Mouse (Mus musculus) forebrain, embryonic 14.5 days (tissue): ENCODE results near the gene Pax5. TPM values are rescaled to one million over a fixed set of nuclear protein-coding genes. Genes with fewer than 3 reads are reported as not detected.

Experiments
- ATAC-seq: fragments of 200-750 bp; cut with Nextera tagmentation; 2 replicates; pipeline ENCODE4 v1.8.0; 2017; ENCODE audit warnings: mild to moderate bottlenecking, moderate library complexity
- DNase-seq: peaks from one replicate; pipeline ENCODE4 v3.0.0-alpha.2; 2015; ENCODE audit warnings: low spot score
- H3K27ac ChIP-seq: fragments of 300-500 bp; sonication (generic); 2 replicates; pipeline ENCODE4 v1.5.1; 2014; ENCODE audit warnings: low read depth, mild to moderate bottlenecking, control low read depth, low read length, moderate library complexity
- H3K27me3 ChIP-seq: fragments of 300-500 bp; sonication (generic); replicated peaks from 2 replicates; pipeline ENCODE4 v1.6.1; 2014; ENCODE audit warnings: low read length, control low read depth, mixed read lengths; ENCODE audit not compliant: control insufficient read depth, insufficient read depth
- H3K36me3 ChIP-seq: fragments of 300-500 bp; sonication (generic); 2 replicates; pipeline ENCODE4 v1.6.1; 2014; ENCODE audit warnings: low read length, control low read depth; ENCODE audit not compliant: control insufficient read depth, insufficient read depth
- H3K4me1 ChIP-seq: fragments of 300-500 bp; sonication (generic); 2 replicates; pipeline ENCODE4 v1.6.1; 2014; ENCODE audit warnings: antibody characterized with exemption, low read length, control low read depth; ENCODE audit not compliant: control insufficient read depth, insufficient read depth
- H3K4me2 ChIP-seq: fragments of 300-500 bp; sonication (generic); 2 replicates; pipeline ENCODE4 v1.6.1; 2014; ENCODE audit warnings: mild to moderate bottlenecking, control low read depth, low read length
- H3K4me3 ChIP-seq: fragments of 300-500 bp; sonication (generic); 2 replicates; pipeline ENCODE4 v1.5.1; 2014; ENCODE audit warnings: low read depth, low read length, control low read depth
- H3K9ac ChIP-seq: fragments of 300-500 bp; sonication (generic); 2 replicates; pipeline ENCODE4 v1.6.1; 2014; ENCODE audit warnings: mild to moderate bottlenecking, low read length, control low read depth, moderate library complexity
- H3K9me3 ChIP-seq: fragments of 300-500 bp; sonication (generic); replicated peaks from 2 replicates; pipeline ENCODE4 v1.6.1; 2016; ENCODE audit warnings: low read length, control low read depth, mixed read lengths; ENCODE audit not compliant: control insufficient read depth
- WGBS: fragments of 180-500 bp; shearing (Covaris S2); extraction: QIAGEN DNeasy Blood & Tissue Kit; methylation state at CpG from one replicate; pipeline ENCODE4 v1.1.7; 2014; 5-methylcytosine and 5-hydroxymethylcytosine counted together
- polyA plus RNA-seq: library from polyadenylated mRNA; unstranded; fragments of >200 nt; fragmentation: Nextera tagmentation; extraction: Ambion mirVana; gene quantifications from 2 replicates; pipeline ENCODE4 v1.2.1, GENCODE M21; 2014

Pax5 gene
- polyA plus RNA-seq, 1 experiment from 2014 or later: 0.20 TPM

- H3K9me3 ChIP-seq: no peaks in the 10 kb centered on the region
- 2% methylated on average over 36 of the region's 36 CpGs for WGBS
- peak; percentile 94 for DNase-seq
- peak overlapping the region; percentile 61 for H3K9ac ChIP-seq
- H3K4me3 ChIP-seq: peak overlapping the region; percentile 29
- 0 out of 2 replicates have a peak, but pooled peaks cover 9% of the 10 kb centered on the region for H3K27me3 ChIP-seq
- H3K36me3 ChIP-seq: no peaks in the 10 kb centered on the region
- H3K27ac ChIP-seq: peak overlapping the region; percentile 86
- ATAC-seq: peak; percentile 95
- H3K4me2 ChIP-seq: peak overlapping the region; percentile 73
- H3K4me1 ChIP-seq: peaks cover 16% of the 10 kb centered on the region
Observed at GRCm38 (mm10) chr4:44557815-44558563, 152.3 kb downstream of the Pax5 start.

- H3K9ac ChIP-seq: no peak overlapping the region
- no peaks in the 10 kb centered on the region for H3K36me3 ChIP-seq
- H3K27ac ChIP-seq: no peak overlapping the region
Observed at GRCm38 (mm10) chr4:44556586-44557281, 153.6 kb downstream of the Pax5 start.

GRCm38 (mm10) chr4:44555576-44555975 lies 154.7 kb downstream of the Pax5 start:
- Histone ChIP-seq H3K9me3 (no peaks in the 10 kb centered on the region), H3K27me3 (no peaks in the 10 kb centered on the region), H3K4me2 (no peak overlapping the region), H3K9ac (no peak overlapping the region), H3K27ac (no peak overlapping the region), H3K36me3 (no peaks in the 10 kb centered on the region), H3K4me1 (peaks cover 16% of the 10 kb centered on the region), H3K4me3 (no peak overlapping the region)
- DNase-seq (no peak), ATAC-seq (no peak)
- 88% methylated on average over 9 of the region's 9 CpGs for WGBS

More at GRCm38 (mm10) chr4:44556586-44557281, 153.6 kb downstream of the Pax5 start:
- Histone ChIP-seq H3K4me2 (no peak overlapping the region), H3K4me3 (no peak overlapping the region), H3K27me3 (no peaks in the 10 kb centered on the region), H3K9me3 (no peaks in the 10 kb centered on the region), H3K4me1 (peaks cover 16% of the 10 kb centered on the region)
- 71% methylated on average over 9 of the region's 9 CpGs for WGBS
- DNase-seq: peak; percentile 73
- no peak for ATAC-seq

- 82% methylated on average over 12 of the region's 12 CpGs for WGBS
- ATAC-seq (no peak), DNase-seq (no peak)
- no peaks in the 10 kb centered on the region for H3K27me3 ChIP-seq
- H3K4me2 ChIP-seq: no peak overlapping the region
- H3K4me3 ChIP-seq: no peak overlapping the region
- no peak overlapping the region for H3K27ac ChIP-seq
- H3K4me1 ChIP-seq: no peaks in the 10 kb centered on the region
- H3K9ac ChIP-seq: no peak overlapping the region
- no peaks in the 10 kb centered on the region for H3K36me3 ChIP-seq
- H3K9me3 ChIP-seq: no peaks in the 10 kb centered on the region
Observed at GRCm38 (mm10) chr4:44551470-44551869, 158.8 kb downstream of the Pax5 start.

- H3K27me3 ChIP-seq: no peaks in the 10 kb centered on the region
- H3K36me3 ChIP-seq: no peaks in the 10 kb centered on the region
- ATAC-seq: no peak
- H3K4me1 ChIP-seq: no peaks in the 10 kb centered on the region
- no peak overlapping the region for H3K9ac ChIP-seq
- H3K4me3 ChIP-seq: no peak overlapping the region
- no peak overlapping the region for H3K4me2 ChIP-seq
- WGBS: 85% methylated on average over 7 of the region's 7 CpGs
- no peaks in the 10 kb centered on the region for H3K9me3 ChIP-seq
- DNase-seq: no peak
- no peak overlapping the region for H3K27ac ChIP-seq
Observed at GRCm38 (mm10) chr4:44549029-44549428, 161.3 kb downstream of the Pax5 start.

- no peak for DNase-seq
- 38% methylated on average over 8 of the region's 8 CpGs for WGBS
- Histone ChIP-seq H3K4me3 (no peak overlapping the region), H3K9me3 (no peaks in the 10 kb centered on the region), H3K36me3 (no peaks in the 10 kb centered on the region), H3K9ac (no peak overlapping the region), H3K27ac (no peak overlapping the region), H3K27me3 (no peaks in the 10 kb centered on the region), H3K4me2 (no peak overlapping the region), H3K4me1 (no peaks in the 10 kb centered on the region)
- no peak for ATAC-seq
Observed at GRCm38 (mm10) chr4:44545669-44546068, 164.6 kb downstream of the Pax5 start.

- Histone ChIP-seq H3K9me3 (no peaks in the 10 kb centered on the region), H3K27me3 (no peaks in the 10 kb centered on the region), H3K4me1 (no peaks in the 10 kb centered on the region), H3K4me2 (no peak overlapping the region), H3K4me3 (no peak overlapping the region), H3K36me3 (no peaks in the 10 kb centered on the region), H3K9ac (no peak overlapping the region), H3K27ac (no peak overlapping the region)
- WGBS: 62% methylated on average over 1 of the region's 1 CpGs
- DNase-seq: no peak
- no peak for ATAC-seq
Observed at GRCm38 (mm10) chr4:44544495-44544894, 165.8 kb downstream of the Pax5 start.

- Histone ChIP-seq H3K4me2 (no peak overlapping the region), H3K27me3 (0 out of 2 replicates have a peak, but pooled peaks cover 3% of the 10 kb centered on the region), H3K4me1 (no peaks in the 10 kb centered on the region), H3K36me3 (no peaks in the 10 kb centered on the region), H3K9ac (no peak overlapping the region), H3K4me3 (no peak overlapping the region), H3K27ac (no peak overlapping the region), H3K9me3 (no peaks in the 10 kb centered on the region)
- DNase-seq: no peak
- no peak for ATAC-seq
- WGBS: 94% methylated on average over 2 of the region's 2 CpGs
Observed at GRCm38 (mm10) chr4:44543880-44544279, 166.4 kb downstream of the Pax5 start.

GRCm38 (mm10) chr4:44542101-44542500 lies 168.2 kb downstream of the Pax5 start:
- Histone ChIP-seq H3K9ac (no peak overlapping the region), H3K27me3 (0 out of 2 replicates have a peak, but pooled peaks cover 3% of the 10 kb centered on the region), H3K27ac (no peak overlapping the region), H3K4me1 (no peaks in the 10 kb centered on the region), H3K36me3 (no peaks in the 10 kb centered on the region), H3K9me3 (no peaks in the 10 kb centered on the region), H3K4me2 (no peak overlapping the region), H3K4me3 (no peak overlapping the region)
- no peak for DNase-seq
- 73% methylated on average over 3 of the region's 3 CpGs for WGBS
- ATAC-seq: no peak
